Mouse (Mus musculus): Measurements from ENCODE around the gene A830031A19Rik. TPM values are rescaled to one million over a fixed set of nuclear protein-coding genes. Genes with fewer than 3 reads are reported as not detected.

Gene A830031A19Rik
- polyA plus RNA-seq, 1 experiment = not detected

DNA sequence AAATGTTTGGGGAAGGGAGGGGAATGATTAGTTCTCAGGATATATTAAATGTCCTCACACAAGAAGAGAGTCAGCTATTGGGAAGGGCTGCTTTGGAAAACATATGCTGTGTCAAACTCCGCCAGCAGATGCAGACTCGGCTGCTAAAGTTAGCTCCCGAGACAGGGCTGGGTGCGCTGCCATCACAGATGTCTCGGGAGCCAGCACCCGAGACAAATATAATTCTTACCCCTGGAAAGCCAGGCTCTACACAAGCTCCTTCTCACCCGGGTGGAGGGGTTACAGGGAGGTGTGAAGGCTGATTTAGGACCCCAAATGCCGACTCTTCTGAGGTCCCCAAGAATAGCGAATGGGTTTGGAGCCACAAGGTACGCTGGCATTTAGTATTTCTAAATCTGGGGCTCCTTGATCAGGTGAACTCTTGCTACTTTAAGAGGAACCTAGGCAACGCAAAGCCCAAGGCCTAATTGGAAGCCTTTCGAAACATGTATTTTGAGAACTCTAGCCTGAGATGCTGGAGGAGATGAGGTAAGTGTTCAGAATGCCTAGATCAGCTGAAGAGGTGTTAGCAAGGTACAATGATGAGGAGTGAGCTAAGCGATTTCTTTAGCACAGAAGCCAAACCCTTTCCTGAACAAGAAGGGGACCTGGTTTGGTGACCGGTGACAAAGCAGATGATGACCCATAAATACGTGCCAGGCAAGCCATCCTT lies 69.3 kb downstream of the A830031A19Rik start:
- no peaks in the 10 kb centered on the region for H3K4me1 ChIP-seq (ENCODE audit: control insufficient read depth, insufficient read depth, low read length)
- TF ChIP-seq EP300 (IDR thresholded peaks at IDR 0.05; ENCODE audit: insufficient read depth, low read depth, low read length) (no peak), POLR2A (IDR thresholded peaks at IDR 0.05; ENCODE audit: insufficient read depth, low read length) (no peak), CTCF (IDR thresholded peaks at IDR 0.05; ENCODE audit: low read depth, low read length) (no peak)
- no peaks in the 10 kb centered on the region for H3K9me3 ChIP-seq (replicated peaks; ENCODE audit: control insufficient read depth, insufficient read depth, low read length, poor library complexity, severe bottlenecking)
- no peak overlapping the region for H3K4me3 ChIP-seq (ENCODE audit: low read depth, low read length)
- H3K27me3 ChIP-seq (ENCODE audit: control insufficient read depth, insufficient read depth, low read length, poor library complexity, severe bottlenecking) = no peaks in the 10 kb centered on the region
- H3K27ac ChIP-seq (ENCODE audit: insufficient read depth, low read length) = no peak overlapping the region
- H3K36me3 ChIP-seq (ENCODE audit: control insufficient read depth, insufficient read depth, low read length, poor library complexity, severe bottlenecking) = no peaks in the 10 kb centered on the region
- H3K9ac ChIP-seq (ENCODE audit: low read depth, poor library complexity, severe bottlenecking) = no peak overlapping the region

DNA sequence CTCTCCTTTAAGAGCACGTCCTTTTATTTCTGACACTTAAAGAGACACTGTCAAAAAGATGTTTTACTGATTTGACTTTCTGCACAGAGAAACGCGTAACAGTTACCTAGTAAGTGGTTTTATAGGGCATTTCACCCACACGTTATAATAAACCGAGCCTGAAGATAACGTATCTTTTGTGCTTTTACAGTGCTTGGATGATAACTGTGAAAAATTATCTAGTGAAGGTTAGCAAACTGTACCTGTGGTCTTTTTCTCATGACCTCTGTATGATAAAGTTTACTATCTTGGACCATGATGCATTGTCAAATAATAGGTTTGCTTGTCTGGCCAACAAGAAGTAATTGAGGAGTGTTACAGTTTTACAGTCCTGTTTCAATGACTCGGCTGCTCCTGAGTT lies 74.2 kb downstream of the A830031A19Rik start:
- no peak for TF ChIP-seq POLR2A (IDR thresholded peaks at IDR 0.05; ENCODE audit: insufficient read depth, low read length)
- no peaks in the 10 kb centered on the region for H3K9me3 ChIP-seq (replicated peaks; ENCODE audit: control insufficient read depth, insufficient read depth, low read length, poor library complexity, severe bottlenecking)
- no peak overlapping the region for H3K27ac ChIP-seq (ENCODE audit: insufficient read depth, low read length)
- H3K4me3 ChIP-seq (ENCODE audit: low read depth, low read length) = no peak overlapping the region
- no peak overlapping the region for H3K9ac ChIP-seq (ENCODE audit: low read depth, poor library complexity, severe bottlenecking)
- no peaks in the 10 kb centered on the region for H3K4me1 ChIP-seq (ENCODE audit: control insufficient read depth, insufficient read depth, low read length)
- no peaks in the 10 kb centered on the region for H3K27me3 ChIP-seq (ENCODE audit: control insufficient read depth, insufficient read depth, low read length, poor library complexity, severe bottlenecking)
- H3K36me3 ChIP-seq (ENCODE audit: control insufficient read depth, insufficient read depth, low read length, poor library complexity, severe bottlenecking) = no peaks in the 10 kb centered on the region

Other genes with a start within 250 kb of the A830031A19Rik start
- 31.1 and 34.1 TPM in 2 replicates for gene Papolg, start 179.8 kb downstream of the A830031A19Rik start, polyA plus RNA-seq (2011; ENCODE audit: insufficient read depth, insufficient read length, low read depth, missing spikeins)
- gene Bcl11a, start 3.0 kb upstream of the A830031A19Rik start, polyA plus RNA-seq (2011; ENCODE audit: insufficient read depth, insufficient read length, low read depth, missing spikeins) = 0.36 and 0.43 TPM in 2 replicates

All from ES-Bruce4 (cell line).